Mouse (Mus musculus): ENCODE data around the gene Ilf3.

- TF ChIP-seq CTCF (IDR thresholded peaks at IDR 0.05; ENCODE audit: low read depth) (no peak), EP300 (optimal IDR thresholded peaks at IDR 0.05) (no peak)
Observed at GRCm38 (mm10) chr9:21438219-21438618, 70.5 kb downstream of the Ilf3 start.

Data from stomach, postnatal 0 days (tissue).